Mouse (Mus musculus) liver, postnatal 0 days (tissue): ENCODE measurements around the gene Zbtb8b. TPM values are rescaled to one million over a fixed set of nuclear protein-coding genes. Genes with fewer than 3 reads are reported as not detected.

Source experiments
- ATAC-seq: fragments of 200-750 bp; cut with Nextera tagmentation; 2 replicates; pipeline ENCODE4 v1.8.0; 2017; ENCODE audit warnings: mild to moderate bottlenecking, moderate library complexity
- DNase-seq: peaks from one replicate; pipeline ENCODE4 v3.0.0-alpha.2; 2016
- H3K27ac ChIP-seq: fragments of 300-500 bp; sonication (generic); 2 replicates; pipeline ENCODE4 v1.5.1; 2014; ENCODE audit warnings: antibody characterized with exemption, moderate library complexity, mild to moderate bottlenecking, low read depth
- H3K27me3 ChIP-seq: fragments of 300-500 bp; sonication (generic); 2 replicates; pipeline ENCODE4 v1.6.1; 2014; ENCODE audit warnings: low read length, control low read depth, mixed read lengths; ENCODE audit not compliant: insufficient read depth
- H3K36me3 ChIP-seq: fragments of 300-500 bp; sonication (generic); replicated peaks from 2 replicates; pipeline ENCODE4 v1.6.1; 2014; ENCODE audit warnings: mild to moderate bottlenecking, control low read depth, low read length, moderate library complexity, mixed read lengths; ENCODE audit not compliant: insufficient read depth
- H3K4me1 ChIP-seq: fragments of 300-500 bp; sonication (generic); 2 replicates; pipeline ENCODE4 v1.6.1; 2014; ENCODE audit warnings: antibody characterized with exemption, mild to moderate bottlenecking, control low read depth; ENCODE audit not compliant: insufficient read depth
- H3K4me2 ChIP-seq: fragments of 300-500 bp; sonication (generic); 2 replicates; pipeline ENCODE4 v1.6.1; 2014; ENCODE audit warnings: low read depth, mild to moderate bottlenecking, low read length, moderate library complexity, mixed read lengths
- H3K4me3 ChIP-seq: fragments of 300-500 bp; sonication (generic); 2 replicates; pipeline ENCODE4 v1.5.1; 2014; ENCODE audit warnings: low read depth, low read length
- H3K9ac ChIP-seq: fragments of 300-500 bp; sonication (generic); replicated peaks from 2 replicates; pipeline ENCODE4 v1.6.1; 2014; ENCODE audit warnings: mild to moderate bottlenecking, moderate library complexity
- H3K9me3 ChIP-seq: fragments of 300-500 bp; sonication (generic); 2 replicates; pipeline ENCODE4 v1.6.1; 2016; ENCODE audit warnings: mild to moderate bottlenecking, control low read depth, low read length, mixed read lengths
- CTCF ChIP-seq: sonication (generic); IDR thresholded peaks from 2 replicates; pipeline ENCODE4 v1.5.1; 2016; ENCODE audit warnings: antibody characterized with exemption, low read depth
- EP300 ChIP-seq: IDR thresholded peaks from 2 replicates; pipeline ENCODE4 v1.6.1; 2016; ENCODE audit warnings: antibody characterized with exemption, low read depth, mild to moderate bottlenecking
- WGBS: fragments of 180-500 bp; shearing (Covaris S2); extraction: QIAGEN DNeasy Blood & Tissue Kit; methylation state at CpG from one replicate; pipeline ENCODE4 v1.1.7; 2014; ENCODE audit not compliant: insufficient replicate concordance; 5-methylcytosine and 5-hydroxymethylcytosine counted together
- polyA plus RNA-seq: library from polyadenylated mRNA; unstranded; fragments of >200 nt; fragmentation: Nextera tagmentation; extraction: Ambion mirVana; gene quantifications from 2 replicates; pipeline ENCODE4 v1.2.1, GENCODE M21; 2015

Zbtb8b gene
- polyA plus RNA-seq, 1 experiment from 2014 or later: 0.55 TPM

- 93% methylated on average over 2 of the region's 2 CpGs for WGBS
- peaks cover 16% of the 10 kb centered on the region for H3K4me1 ChIP-seq
- H3K9ac ChIP-seq: no peak overlapping the region
- DNase-seq: no peak
- H3K27me3 ChIP-seq: peaks cover 4% of the 10 kb centered on the region; the same call in 1 of the 2 replicates
- no peak overlapping the region for H3K4me2 ChIP-seq
- no peak overlapping the region for H3K4me3 ChIP-seq
- TF ChIP-seq EP300: no peak
- no peak for TF ChIP-seq CTCF
- H3K27ac ChIP-seq: no peak overlapping the region
- H3K9me3 ChIP-seq: no peaks in the 10 kb centered on the region
- ATAC-seq: no peak
- H3K36me3 ChIP-seq: no peaks in the 10 kb centered on the region
Measured at GRCm38 (mm10) chr4:129382488-129382887, 58.2 kb downstream of the Zbtb8b start.

- Histone ChIP-seq H3K4me1 (peaks cover 16% of the 10 kb centered on the region), H3K27me3 (peaks cover 4% of the 10 kb centered on the region; the same call in 1 of the 2 replicates), H3K4me3 (no peak overlapping the region), H3K4me2 (no peak overlapping the region), H3K9me3 (no peaks in the 10 kb centered on the region), H3K9ac (no peak overlapping the region), H3K36me3 (no peaks in the 10 kb centered on the region), H3K27ac (no peak overlapping the region)
- DNase-seq: no peak
- TF ChIP-seq CTCF (no peak), EP300 (no peak)
- WGBS: 86% methylated on average over 9 of the region's 9 CpGs
- ATAC-seq: no peak
Measured at GRCm38 (mm10) chr4:129382029-129382428, 58.6 kb downstream of the Zbtb8b start.

- no peak overlapping the region for H3K4me3 ChIP-seq
- H3K9me3 ChIP-seq: no peaks in the 10 kb centered on the region
- no peaks in the 10 kb centered on the region for H3K36me3 ChIP-seq
- H3K27ac ChIP-seq: no peak overlapping the region
- WGBS: 74% methylated on average over 8 of the region's 8 CpGs
- no peak overlapping the region for H3K4me2 ChIP-seq
- TF ChIP-seq EP300 (no peak), CTCF (no peak)
- peaks cover 13% of the 10 kb centered on the region for H3K4me1 ChIP-seq
- no peak for ATAC-seq
- no peak overlapping the region for H3K9ac ChIP-seq
- DNase-seq: no peak
- H3K27me3 ChIP-seq: peaks cover 4% of the 10 kb centered on the region; the same call in 1 of the 2 replicates
Measured at GRCm38 (mm10) chr4:129381148-129381547, 59.5 kb downstream of the Zbtb8b start.

DNA sequence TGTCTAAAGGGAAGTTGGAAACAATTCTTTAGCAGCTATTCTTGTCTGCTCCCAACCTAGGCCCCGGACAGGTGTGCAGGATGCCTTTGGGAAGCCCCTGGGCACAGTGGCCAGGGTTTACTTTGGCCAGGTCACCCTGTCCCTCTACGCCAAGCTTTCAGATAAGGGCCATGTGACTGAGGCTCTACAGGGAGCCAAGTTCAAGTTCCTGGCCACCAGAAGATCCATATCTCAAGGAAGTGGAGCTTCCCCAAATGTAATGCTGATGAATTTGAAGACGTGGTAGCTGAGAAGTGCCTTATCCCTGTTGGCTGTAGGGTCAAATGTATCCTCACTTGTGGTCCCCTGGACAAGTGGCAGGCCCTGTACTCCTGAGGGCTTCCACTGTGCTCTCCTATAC is 60.8 kb downstream of the Zbtb8b start:
- no peaks in the 10 kb centered on the region for H3K9me3 ChIP-seq
- DNase-seq (no peak), ATAC-seq (no peak)
- peaks cover 4% of the 10 kb centered on the region; the same call in 1 of the 2 replicates for H3K27me3 ChIP-seq
- no peaks in the 10 kb centered on the region for H3K36me3 ChIP-seq
- peaks cover 8% of the 10 kb centered on the region for H3K4me1 ChIP-seq
- 50% methylated on average over 3 of the region's 3 CpGs for WGBS
- TF ChIP-seq CTCF: no peak
- TF ChIP-seq EP300: no peak
- H3K9ac ChIP-seq: no peak overlapping the region
- no peak overlapping the region for H3K4me3 ChIP-seq
- no peak overlapping the region for H3K4me2 ChIP-seq
- no peak overlapping the region for H3K27ac ChIP-seq

DNA sequence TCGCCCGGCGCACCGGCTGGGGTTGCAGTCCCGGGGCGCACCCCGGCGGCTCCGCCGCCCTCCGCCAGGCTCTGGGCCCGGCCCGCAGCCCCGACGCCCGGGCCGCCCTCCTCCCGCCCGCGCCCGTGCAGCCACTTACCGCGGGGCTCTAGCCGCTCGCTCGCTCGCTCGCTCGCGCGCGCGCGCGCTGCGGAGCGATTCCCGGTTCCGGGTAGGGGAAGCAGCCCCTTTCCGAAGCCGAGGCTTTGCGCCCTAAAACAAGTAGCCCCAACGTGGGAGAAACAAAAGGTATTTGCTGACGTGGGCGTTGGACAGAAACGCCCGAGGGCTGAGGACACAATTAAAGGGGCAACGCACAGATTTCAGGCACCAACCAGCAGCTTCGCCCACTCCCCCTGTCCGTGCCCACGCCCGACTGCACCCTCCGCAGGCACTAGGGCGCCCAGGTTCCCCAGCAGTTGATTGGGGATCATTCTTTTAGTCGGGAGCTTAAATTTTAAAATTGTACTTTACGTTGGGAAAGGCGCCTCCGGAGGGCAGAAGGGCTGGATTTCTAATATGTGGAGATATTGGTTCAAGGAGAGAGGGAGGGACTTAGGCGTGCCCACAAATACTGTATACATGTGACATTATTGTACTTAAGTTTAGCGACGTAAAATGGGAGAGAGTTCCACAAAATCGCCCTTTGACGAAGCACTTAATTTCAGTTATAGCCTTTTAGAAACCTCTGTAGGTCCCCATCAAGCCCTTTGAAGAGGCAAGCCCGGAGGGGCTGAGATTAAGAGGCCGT is 62.9 kb downstream of the Zbtb8b start, which contains the start of gene Zbtb8a:
Gene Zbtb8a (minus strand): TSS at position 516 of the 790 bp plus-strand sequence.
- TF ChIP-seq CTCF: no peak
- TF ChIP-seq EP300: no peak
- WGBS: 3% methylated on average over 55 of the region's 65 CpGs

DNA sequence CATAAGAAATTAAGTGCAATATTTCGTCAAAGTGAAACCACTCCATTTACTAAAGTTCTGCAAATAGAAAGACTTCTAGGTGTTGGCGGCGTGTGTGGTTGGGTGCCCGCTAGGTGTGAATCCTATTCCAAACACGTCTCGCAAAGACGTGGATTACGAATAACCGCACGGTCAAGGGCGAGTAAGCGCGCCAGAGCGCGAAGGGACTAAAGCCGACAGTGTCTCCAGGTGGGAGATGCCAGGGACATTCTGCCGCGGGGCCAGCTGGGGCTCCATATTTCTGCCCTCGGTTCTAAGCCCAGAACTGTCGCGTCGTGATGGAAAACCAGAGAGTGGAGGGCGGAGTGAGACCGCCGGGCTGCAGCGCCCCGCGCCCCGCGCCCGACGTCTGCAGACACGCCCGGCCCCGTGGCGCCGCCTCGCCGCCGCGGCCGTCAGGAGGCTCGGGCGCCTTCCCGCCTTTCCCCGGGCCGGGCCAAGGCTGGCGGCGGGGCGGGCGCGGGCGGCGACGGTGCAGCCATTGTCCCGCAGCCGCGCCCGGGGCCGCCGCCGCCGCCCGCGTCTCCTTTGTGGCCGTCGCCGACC is 63.6 kb downstream of the Zbtb8b start:
- peaks cover 22% of the 10 kb centered on the region for H3K4me1 ChIP-seq
- peaks cover 4% of the 10 kb centered on the region; the same call in 1 of the 2 replicates for H3K27me3 ChIP-seq
- peak overlapping the region; percentile 74 for H3K27ac ChIP-seq
- no peaks in the 10 kb centered on the region for H3K9me3 ChIP-seq
- H3K36me3 ChIP-seq: no peaks in the 10 kb centered on the region
- ATAC-seq: peak; percentile 81
- H3K4me2 ChIP-seq: peak overlapping the region; percentile 99
- WGBS: under 1% methylated on average over 62 of the region's 68 CpGs
- H3K4me3 ChIP-seq: peak overlapping the region; percentile 82
- peak overlapping the region; percentile 83 for H3K9ac ChIP-seq
- TF ChIP-seq EP300 (no peak), CTCF (no peak)
- peak; percentile 62 for DNase-seq

More for the DNA sequence above, 62.9 kb downstream of the Zbtb8b start, which contains the start of gene Zbtb8a:
- Histone ChIP-seq H3K27ac (peak within 1 kb of the TSS; percentile 74), H3K9ac (peak within 1 kb of the TSS; percentile 83), H3K36me3 (no peaks in the 10 kb centered on the region), H3K9me3 (no peaks in the 10 kb centered on the region), H3K4me2 (peak within 1 kb of the TSS; percentile 99), H3K4me1 (peaks cover 22% of the 10 kb centered on the region), H3K4me3 (peak within 1 kb of the TSS; percentile 82), H3K27me3 (peaks cover 4% of the 10 kb centered on the region; the same call in 1 of the 2 replicates)
- peak; percentile 79 for ATAC-seq
- DNase-seq: peak; percentile 61
